Mouse (Mus musculus): Measurements from ENCODE around the gene Exoc6. TPM values are rescaled to one million over a fixed set of nuclear protein-coding genes. Genes with fewer than 3 reads are reported as not detected.
"Not testable (repeated sequence)": the region's sequence is repeated elsewhere in the genome, so short reads cannot be mapped to it uniquely, and the experiment has no call there.

Exoc6 gene
- total RNA-seq, 2 experiments from 2014 or later = 25.2 to 29.2 TPM

DNA sequence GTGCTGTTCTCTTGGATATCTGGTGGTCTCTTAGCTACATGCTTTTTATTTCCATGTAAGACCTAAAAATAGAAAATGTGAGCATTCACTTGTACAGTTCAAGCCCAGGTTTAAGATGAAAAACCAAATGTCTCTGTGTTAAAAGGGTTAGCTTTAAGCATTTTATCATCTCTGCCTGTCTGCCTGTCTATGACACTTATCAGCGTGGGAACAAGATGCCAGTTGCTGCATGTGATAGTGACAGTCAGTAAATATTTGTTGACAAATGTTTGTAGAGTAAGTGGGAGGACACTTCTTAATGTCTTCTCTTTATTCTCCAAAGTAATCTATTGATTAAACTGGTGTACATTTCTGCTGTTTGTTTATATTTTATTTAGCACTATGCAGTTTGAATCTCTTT lies 12.5 kb upstream of the Exoc6 start:
- DNase-seq = no peak

DNA sequence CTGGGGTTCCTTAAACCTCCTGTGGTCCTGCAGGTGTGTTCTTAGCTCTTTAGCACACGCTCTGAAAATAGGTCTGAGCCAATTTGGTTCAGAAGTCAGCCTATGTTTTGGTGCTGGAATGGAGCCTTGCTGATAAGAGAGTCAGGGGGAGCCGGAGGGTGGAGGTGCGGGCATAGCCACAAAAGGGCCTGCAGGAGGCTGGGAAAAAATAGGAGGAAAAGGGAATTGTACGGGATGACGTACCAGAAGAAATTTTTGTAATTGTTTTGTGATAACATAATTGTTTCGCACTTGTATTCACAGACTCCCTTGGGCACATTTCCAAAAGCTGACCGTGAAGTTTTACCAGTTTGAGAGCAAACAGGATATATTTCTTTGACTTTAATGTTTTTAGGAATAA lies 10.0 kb upstream of the Exoc6 start:
- DNase-seq = no peak

DNA sequence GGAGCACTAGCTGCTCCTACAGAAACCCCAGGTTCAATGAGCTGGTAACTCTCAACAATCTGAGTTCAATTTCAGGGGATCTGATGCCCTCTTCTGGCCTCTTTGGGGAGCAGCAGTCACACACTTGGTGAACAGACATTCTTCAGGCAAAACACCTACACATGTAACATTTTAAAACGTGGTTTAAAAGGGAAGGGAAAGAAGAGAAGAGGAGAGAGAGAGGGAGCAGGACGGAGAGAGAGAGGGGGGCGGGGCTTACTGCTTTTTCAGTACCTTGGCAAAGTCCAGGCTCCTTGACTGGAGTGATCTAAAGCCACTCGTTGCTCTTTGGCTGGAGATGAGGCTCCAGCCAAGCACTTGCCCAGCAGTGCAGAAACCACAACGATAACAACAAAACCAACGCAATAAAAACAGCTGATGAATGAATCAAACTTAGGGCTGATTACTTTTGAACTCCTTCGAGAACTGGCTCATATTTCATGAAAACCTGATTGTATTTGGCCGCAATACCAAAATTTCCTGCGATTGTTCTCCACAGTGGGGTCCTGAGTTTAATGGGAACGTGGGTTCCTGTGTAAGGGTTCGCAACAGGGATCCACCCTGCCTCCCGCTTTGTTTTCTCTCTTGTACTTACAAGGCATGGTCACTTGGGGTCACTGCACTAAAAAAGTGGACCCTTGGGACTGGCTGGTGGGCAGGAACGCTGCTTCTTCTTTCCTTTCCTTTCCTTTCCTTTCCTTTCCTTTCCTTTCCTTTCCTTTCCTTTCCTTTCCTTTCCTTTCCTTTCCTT lies 6.5 kb upstream of the Exoc6 start:
- DNase-seq = peak; percentile 39

DNA sequence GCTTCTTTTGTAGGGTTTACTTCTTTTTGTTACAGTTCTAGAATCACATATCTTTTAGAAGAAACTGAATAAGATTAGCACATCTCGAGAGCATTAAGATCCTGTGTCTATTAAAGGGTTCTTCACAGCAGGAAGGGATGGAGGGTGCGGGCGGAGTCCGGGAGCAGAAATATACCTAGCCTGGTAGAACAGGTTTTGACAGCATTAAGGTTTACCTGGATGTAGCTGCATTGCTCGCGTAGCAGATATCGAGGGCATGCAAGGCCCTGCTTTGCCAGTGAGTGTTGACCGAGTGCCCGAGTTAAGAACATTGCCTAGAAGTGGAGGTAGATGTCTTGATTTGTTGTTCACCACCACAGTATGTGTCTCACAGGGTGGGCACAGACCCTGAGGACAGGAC lies 5.7 kb upstream of the Exoc6 start:
- DNase-seq = no peak

DNA sequence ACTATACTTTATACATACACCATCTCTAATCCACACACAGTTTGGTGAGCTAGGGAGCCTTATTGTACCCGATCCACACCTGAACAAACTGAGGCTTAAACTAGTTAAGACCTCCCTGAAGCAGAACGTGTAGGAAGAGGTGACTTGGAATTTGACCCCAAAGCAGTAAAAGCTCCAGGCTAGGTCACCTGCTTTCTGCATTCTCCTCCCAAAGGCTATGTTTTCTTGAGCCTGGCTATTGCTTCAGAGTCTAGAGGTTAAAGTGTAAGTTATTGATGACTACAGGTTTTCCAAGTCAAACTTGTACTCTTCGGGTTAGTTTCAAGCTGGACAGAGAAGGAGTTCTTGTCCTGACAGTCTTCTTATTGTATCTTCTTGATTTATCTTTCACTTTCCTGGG lies 5.0 kb upstream of the Exoc6 start:
- no peak for DNase-seq

DNA sequence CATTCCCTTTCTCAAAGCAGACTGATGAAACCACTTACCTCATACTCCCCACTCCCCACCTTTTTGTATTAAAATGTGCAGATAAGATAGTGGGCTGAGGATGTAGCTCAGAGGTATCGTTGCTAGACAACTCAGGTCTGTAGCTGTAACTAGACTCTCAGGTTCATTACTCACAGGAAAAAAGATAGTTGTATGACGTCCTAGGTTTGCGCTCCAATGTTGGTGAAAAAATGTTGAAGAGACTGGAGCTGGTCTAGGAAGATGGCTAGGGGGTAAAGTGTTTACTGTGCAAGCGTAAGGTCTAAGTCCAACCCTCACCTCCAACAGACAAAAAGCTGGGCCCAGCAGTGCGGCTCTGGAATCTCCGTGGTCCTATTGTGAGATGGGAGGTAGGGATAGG lies 4.5 kb upstream of the Exoc6 start:
- DNase-seq = no peak

DNA sequence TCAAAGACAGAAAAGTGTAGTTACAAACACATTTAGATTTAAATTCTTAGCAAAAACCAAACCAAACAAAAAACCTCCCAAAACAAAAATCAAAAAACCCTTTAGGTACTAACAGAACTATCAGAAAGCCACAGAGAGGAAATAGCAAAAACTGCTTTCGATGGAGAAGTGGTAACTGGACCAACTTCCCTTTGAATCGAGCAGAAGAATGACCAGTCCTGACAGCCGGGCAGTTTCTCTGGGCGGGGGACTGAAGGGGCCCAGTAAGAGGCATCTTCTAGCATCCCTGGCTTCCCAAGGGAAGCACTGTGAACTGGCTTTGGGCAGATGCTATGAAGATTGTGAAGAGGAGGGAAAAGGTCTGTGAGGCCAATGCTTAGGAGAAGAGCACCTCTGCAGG lies 3.4 kb upstream of the Exoc6 start:
- no peak for DNase-seq

DNA sequence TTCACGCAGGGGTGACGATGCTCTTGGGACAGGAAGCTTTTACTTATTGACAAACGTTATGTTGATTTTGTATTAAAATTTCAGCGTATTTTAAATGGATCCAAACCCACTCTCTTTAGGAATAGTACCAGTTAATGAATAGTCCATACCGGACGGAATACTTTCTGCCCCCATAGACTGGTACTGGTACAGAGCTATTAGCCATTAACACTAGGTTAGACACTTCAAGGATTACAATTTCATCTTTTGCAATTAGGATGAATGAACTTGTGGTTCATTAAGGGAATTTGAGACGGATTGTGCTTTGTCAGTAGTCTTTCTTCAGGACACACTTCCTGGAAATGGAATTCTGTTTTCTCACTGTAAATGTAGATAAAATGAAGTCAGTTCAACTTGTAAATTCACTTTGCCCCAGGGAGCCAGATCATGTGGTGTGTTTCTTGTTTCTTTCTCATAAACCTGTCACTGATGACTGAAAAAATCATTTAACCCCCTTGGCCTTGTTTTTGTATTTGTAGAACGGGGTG lies 885 bp downstream of the Exoc6 start:
- no peak for DNase-seq

DNA sequence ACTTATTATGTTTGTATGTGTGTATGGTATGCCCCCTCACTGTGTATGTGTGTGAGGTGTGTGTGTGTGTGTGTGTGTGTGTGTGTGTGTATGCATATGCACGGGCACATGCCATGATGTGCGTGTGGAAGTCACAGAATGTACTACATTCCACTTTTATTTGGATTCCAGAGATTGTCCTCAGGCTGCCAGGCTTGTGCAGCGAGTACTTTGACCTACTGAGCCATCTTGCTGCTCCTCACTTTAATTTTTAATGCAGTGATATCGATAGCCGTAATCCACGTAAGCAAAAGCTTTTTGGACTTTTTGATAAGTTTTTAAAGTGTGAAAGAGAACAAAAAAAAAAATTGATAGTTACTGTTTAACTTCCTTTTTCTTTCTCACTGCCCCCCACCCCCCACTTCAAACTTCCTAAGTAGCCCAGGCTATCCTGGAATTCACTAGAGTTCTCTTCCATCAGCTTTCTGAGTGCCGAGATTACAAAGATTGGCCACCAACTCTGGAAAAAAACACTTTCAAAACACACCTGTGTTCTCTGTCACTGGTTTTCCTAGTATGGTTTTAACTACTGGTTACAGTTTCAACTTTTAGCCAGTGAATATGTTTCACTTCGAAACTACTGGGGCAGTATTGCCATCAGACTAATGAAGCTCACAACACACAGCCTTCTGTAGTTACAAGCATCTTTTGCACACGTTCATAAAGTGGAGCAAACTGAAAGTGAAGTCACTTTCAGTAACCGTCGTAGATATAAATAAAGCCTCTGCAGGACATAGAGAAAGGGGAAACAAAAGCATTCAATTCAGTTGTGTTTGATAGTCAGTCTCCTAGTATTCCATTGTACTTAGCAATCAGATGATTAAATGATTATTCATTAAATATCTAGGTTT lies 3.4 kb downstream of the Exoc6 start:
- DNase-seq = no peak

DNA sequence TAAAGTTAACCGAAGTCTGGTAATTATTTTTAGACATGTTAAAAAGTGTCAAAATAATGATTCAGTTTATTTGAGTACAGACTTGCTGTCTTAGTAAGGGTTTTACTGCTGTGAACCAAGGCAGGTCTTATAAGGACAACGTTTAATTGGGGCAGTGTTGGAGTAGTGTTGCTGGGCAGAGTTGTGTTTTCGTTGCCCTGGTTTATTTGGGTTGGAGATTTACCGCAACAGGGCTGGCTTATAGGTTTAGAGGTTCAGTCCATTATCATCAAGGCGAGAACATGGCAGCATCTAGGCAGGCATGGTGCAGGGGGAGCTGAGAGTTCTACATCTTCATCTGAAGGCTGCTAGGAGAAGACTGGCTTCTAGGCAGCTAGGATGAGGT lies 4.0 kb downstream of the Exoc6 start:
- DNase-seq = not testable (repeated sequence)

DNA sequence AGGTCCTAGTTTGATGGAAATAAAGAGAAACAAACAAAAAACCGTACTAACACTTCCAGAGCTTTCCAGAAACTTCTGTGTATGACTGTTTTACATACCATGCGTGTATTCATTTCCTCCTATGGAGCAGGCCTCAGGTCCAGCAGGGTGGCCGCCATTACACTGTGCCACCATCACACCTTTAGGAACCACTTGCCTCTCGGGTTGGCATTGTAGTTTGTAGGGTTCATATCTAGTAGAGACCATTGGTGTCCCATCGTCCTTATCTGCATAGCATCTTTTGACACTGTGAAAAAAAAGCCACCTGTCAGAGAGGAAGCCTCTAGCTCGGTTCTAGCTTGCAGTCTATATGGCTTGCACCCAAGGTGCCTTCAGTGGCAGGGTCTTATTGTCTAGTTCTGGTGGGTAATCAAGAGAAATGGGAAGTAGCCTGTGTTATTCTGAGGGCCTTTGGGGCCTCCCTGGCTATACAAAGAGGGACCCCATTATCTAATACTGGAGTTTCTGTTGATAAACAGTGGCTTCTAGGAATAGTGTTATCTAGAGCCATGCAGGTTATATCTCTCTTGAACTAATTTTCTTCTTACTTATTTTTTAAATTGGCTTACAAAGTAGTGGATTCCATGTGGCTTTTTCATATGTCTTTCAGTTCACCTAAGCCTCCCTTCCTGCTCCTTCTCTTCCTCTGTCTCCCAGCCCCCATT lies 5.8 kb downstream of the Exoc6 start:
- DNase-seq = no peak

DNA sequence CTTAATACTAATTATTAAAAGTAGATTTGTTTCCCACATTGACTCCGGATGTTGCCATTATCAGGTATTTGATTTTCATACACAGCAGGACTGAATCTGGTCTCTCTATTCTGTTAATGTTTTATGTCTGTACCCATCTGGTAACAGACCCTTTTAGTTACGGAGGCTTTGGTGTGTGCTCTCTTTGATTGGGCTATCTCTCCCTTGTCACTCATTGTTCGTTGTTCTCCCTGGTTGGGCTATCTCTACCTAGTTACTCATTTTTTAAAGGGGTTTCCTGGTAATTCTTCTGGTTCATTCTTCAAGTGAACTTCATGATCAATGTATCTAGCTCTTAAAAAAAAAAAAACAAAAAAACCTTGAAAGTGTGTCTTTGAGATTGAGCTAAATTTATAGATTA lies 7.7 kb downstream of the Exoc6 start:
- no peak for DNase-seq

DNA sequence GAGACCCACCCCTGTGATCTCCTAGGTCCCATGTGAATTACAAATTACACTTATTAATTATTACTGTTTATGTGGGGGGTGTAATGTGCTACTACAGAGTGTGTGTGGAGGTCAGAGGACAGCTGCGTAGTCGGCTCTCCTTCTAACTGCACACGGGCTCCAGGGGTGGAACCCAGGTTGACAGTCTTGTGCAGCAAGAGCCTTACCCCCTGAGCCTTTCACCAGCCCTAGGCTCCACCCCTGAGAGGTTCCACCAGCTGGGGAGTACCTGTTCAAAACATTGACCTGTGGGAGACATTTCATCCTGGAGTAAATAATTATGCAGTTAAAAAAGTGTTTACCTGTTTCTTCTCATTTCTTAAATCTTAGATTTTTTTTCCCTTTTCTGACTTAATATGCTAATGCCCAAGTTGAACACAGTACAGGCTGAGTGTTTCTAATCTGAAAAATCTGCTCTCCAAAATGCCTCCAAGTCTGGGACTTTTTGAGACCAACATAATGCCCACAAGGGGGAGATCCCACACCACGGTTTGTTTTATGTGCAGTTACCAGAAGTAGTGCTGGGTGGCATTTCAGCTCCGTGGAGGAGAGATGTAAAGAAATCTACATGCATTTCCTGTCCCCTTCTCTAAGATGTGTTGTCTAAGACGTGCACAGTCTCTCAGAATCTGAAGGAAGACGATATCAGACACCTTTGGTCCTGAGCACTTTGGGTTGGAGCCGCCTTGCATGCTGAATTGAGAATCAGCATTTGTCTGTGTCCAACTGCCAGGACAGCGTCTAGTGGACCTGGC lies 9.3 kb downstream of the Exoc6 start:
- no peak for DNase-seq

DNA sequence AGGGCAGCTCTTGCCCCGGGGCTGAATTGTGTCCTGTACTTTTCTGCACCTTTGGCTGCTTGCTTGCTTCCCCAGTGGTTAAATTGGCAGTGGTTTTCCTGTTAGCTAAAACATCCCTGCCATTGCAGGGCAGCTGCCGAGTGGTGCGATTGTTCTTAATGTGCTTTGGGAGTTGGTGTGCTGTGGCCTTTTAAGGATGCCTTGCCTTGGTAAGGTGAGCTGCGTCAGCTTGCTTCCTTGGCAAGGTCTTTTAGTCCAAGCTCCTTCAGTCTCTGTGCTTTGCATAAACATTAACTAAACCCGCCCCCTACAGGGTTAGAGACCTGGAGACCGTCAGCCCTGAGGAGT lies 9.8 kb downstream of the Exoc6 start:
- peak; percentile 30 for DNase-seq

DNA sequence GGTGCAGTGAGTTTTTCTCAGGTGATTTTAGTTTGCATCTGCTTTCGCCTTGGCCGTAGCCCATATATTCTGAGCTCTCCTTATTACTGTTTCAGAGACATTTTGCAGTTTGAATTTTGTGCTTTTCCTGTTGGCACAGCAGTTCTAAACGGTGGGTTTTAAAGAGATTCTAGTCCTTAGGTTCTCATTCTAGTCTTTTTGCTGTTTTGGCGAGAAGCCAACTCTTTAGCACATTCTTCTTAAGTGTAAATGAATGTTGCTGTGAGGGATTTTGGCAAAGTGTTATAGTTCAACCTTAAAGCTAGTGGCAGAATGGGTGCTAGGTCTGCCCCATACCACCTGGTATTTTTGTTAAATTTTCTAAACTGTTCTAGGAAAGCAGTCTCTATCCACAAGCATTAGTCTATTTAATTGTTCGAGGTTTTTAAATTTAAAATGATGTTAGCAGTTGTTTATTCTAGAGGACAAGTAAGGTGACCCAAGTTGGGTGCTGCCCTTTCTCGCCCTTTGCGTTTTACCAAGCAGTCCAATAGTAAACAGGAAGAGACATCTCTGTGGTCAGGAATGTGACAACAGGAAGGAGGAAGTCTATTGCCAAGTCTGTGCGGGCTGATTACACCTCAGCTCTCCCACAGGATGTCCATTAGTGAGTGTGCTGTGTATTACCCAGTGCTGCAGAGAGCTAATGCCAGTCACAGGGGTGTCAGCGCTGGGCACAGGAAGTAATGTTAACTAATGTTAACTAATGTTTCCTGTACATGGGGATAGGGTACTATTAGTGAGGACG lies 11.1 kb downstream of the Exoc6 start:
- no peak for DNase-seq

DNA sequence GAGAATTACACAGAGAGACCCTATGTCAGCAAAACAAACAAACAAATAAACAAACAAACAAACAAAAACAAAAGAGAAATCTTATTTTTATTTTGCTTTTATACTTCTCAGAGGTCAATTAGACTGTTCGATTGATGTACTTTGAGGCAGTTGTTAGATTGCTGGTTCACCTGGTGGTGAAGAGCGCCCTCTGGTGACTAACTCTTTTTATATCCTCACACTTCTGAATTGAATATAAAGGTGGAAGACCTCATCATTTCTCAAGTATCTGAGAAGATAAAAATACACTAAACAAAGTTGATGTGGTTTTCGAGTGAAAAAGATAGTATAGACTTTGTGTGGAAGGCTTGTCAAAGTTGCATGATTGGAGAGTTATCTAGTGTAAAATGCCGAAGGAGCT lies 13.5 kb downstream of the Exoc6 start:
- peak; percentile 59 for DNase-seq

DNA sequence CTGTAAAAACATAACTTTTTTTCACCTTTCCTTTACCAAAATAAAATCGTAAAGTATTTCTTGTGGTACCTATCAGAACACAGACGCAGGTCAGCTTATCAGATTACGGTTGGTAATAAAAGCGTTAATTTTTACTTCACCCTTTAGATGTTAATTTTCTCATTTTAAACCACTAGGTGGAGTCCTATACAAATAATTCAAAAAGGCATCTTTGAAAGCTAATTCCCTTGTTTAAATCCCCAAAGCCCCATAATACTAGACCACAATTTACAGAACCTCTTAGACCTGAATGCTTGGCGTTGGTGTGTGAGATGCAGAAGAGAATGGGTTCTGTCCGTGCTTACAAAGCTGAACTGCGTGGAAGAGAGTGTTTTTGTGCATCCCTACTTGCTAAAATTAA lies 15.6 kb downstream of the Exoc6 start:
- DNase-seq = no peak

DNA sequence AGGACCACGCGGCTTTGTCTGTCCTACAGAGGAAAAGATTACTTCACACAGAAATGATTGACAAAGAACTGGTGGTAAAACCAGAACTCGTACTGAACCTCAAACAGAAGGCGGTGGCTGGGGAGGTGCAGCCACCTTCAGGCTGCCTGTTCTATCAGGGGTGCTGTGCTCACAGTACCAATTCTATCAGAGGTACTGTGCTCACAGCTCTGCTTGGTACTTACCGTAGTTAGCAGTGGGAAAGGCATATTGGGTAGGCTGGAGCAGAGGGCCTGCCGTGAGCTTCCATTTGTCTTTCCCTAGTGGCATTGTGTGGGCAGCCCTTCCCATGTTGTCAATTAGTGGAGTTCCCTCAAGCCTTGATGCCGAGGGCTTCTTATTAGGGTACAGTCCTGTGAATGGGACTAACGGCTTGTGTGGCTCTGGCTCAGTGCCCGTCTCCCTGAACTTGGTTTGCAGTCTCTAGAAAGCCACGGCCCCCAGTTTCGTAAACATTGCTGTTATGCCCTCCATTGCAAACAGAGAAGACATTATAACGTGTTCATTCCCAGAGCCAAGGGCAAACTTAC lies 19.1 kb downstream of the Exoc6 start:
- no peak for DNase-seq

DNA sequence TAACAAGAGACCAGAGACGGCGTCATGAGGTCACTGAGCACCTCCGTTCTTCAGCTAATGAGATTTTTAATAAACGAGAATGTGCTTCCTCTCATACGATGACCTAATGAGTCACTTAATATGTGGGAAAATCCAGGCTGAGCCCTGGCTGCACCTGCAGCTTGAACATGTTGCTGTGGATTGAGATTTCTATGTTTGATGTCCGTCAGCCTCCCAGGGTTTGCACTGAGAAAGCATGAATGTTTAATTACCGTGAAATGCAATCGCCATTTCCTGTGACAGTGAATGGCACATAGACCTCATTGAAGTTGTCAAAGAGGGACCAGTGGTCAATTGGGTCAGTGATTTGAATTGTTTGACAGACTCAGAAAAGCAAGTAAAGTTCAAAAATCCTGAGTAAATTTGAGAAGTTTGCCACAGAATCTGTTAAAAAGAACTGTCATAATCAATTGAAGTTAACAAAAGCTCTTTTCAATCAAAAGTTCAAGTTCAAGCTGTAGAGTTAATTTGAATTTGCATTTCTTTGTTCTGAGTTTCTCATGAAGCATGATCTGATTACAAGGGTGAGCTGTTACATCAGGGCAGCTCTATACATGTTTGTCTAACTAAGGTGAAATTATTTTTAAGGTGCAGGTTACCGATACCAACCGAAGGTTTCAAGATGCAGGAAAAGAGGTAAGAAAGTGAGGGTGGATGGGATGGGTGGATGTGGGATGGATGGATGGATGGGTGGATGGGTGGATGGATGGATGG lies 20.9 kb downstream of the Exoc6 start:
- no peak for DNase-seq

DNA sequence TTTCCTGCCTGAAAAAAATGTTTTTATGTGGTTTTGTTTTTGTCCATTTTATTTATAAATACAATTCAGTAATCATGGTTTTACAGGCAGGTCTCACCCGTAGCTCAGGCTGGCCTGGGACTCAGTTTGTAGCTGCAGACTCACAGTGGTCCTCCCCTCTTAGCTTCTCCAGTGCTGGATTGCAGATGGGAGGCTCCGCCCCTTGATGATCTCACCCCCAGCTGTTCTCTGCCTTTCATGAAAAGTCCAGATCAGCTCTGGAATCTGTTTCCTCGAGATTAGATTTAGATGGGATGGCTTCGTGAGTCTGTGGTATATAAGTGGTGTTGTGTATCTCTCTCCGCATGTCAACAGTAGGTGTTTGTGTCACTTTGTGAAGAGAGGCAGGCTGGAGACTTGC lies 24.6 kb downstream of the Exoc6 start:
- DNase-seq = no peak
